Mouse (Mus musculus): ENCODE data around the gene Gzf1. TPM values are rescaled to one million over a fixed set of nuclear protein-coding genes. Genes with fewer than 3 reads are reported as not detected.

The Gzf1 gene
- total and polyA plus RNA-seq, 2 experiments from 2014 or later: 14.4 to 22.7 TPM

GRCm38 (mm10) chr2:148650587-148651357 is 30.1 kb upstream of the Gzf1 start:
- no peaks in the 10 kb centered on the region for H3K36me3 ChIP-seq (ENCODE audit: insufficient read depth, low read length)
- no peaks in the 10 kb centered on the region for H3K27me3 ChIP-seq (ENCODE audit: insufficient read depth, low read length)
- H3K4me2 ChIP-seq (ENCODE audit: low read depth, low read length, poor library complexity, severe bottlenecking): no peak overlapping the region
- H3K27ac ChIP-seq (ENCODE audit: low read depth, low read length): no peak overlapping the region
- H3K9ac ChIP-seq (replicated peaks; ENCODE audit: low read length, poor library complexity, severe bottlenecking): no peak overlapping the region
- ATAC-seq (ENCODE audit: low FRiP score) (no peak), DNase-seq (ENCODE audit: low spot score) (peak; percentile 27)
- 6% methylated on average over 3 of the region's 3 CpGs for WGBS
- H3K4me3 ChIP-seq (ENCODE audit: low read depth, low read length): no peak overlapping the region
- H3K9me3 ChIP-seq (ENCODE audit: low read length): no peaks in the 10 kb centered on the region
- no peak for TF ChIP-seq CTCF (IDR thresholded peaks at IDR 0.05)
- H3K4me1 ChIP-seq (ENCODE audit: insufficient read depth, low read length): no peaks in the 10 kb centered on the region

- WGBS: 3% methylated on average over 3 of the region's 3 CpGs
- Histone ChIP-seq H3K9me3 (ENCODE audit: low read length) (no peaks in the 10 kb centered on the region), H3K27me3 (ENCODE audit: insufficient read depth, low read length) (no peaks in the 10 kb centered on the region), H3K4me3 (ENCODE audit: low read depth, low read length) (no peak overlapping the region), H3K4me2 (ENCODE audit: low read depth, low read length, poor library complexity, severe bottlenecking) (no peak overlapping the region), H3K4me1 (ENCODE audit: insufficient read depth, low read length) (no peaks in the 10 kb centered on the region), H3K27ac (ENCODE audit: low read depth, low read length) (no peak overlapping the region), H3K9ac (replicated peaks; ENCODE audit: low read length, poor library complexity, severe bottlenecking) (no peak overlapping the region), H3K36me3 (ENCODE audit: insufficient read depth, low read length) (no peaks in the 10 kb centered on the region)
- peak; percentile 78 for ATAC-seq (ENCODE audit: low FRiP score)
- peak; percentile 93 for TF ChIP-seq CTCF (IDR thresholded peaks at IDR 0.05)
- DNase-seq (ENCODE audit: low spot score): peak; percentile 81
Measured at GRCm38 (mm10) chr2:148654961-148655360, 25.9 kb upstream of the Gzf1 start.

- WGBS: 100% methylated on average over 1 of the region's 1 CpGs
- no peak overlapping the region for H3K27ac ChIP-seq (ENCODE audit: low read depth, low read length)
- H3K36me3 ChIP-seq (ENCODE audit: insufficient read depth, low read length): no peaks in the 10 kb centered on the region
- no peaks in the 10 kb centered on the region for H3K9me3 ChIP-seq (ENCODE audit: low read length)
- H3K27me3 ChIP-seq (ENCODE audit: insufficient read depth, low read length): no peaks in the 10 kb centered on the region
- no peak overlapping the region for H3K4me2 ChIP-seq (ENCODE audit: low read depth, low read length, poor library complexity, severe bottlenecking)
- DNase-seq (ENCODE audit: low spot score) (no peak), ATAC-seq (ENCODE audit: low FRiP score) (no peak)
- TF ChIP-seq CTCF (IDR thresholded peaks at IDR 0.05): no peak
- H3K4me3 ChIP-seq (ENCODE audit: low read depth, low read length): no peak overlapping the region
- no peak overlapping the region for H3K9ac ChIP-seq (replicated peaks; ENCODE audit: low read length, poor library complexity, severe bottlenecking)
- no peaks in the 10 kb centered on the region for H3K4me1 ChIP-seq (ENCODE audit: insufficient read depth, low read length)
Measured at GRCm38 (mm10) chr2:148663458-148663857, 17.4 kb upstream of the Gzf1 start.

- H3K9me3 ChIP-seq (ENCODE audit: low read length): no peaks in the 10 kb centered on the region
- peak; percentile 100 for ATAC-seq (ENCODE audit: low FRiP score)
- peaks cover 7% of the 10 kb centered on the region; the same call in 1 of the 2 replicates for H3K4me1 ChIP-seq (ENCODE audit: insufficient read depth, low read length)
- H3K4me2 ChIP-seq (ENCODE audit: low read depth, low read length, poor library complexity, severe bottlenecking): peak within 1 kb of the TSS; percentile 83
- H3K4me3 ChIP-seq (ENCODE audit: low read depth, low read length): peak within 1 kb of the TSS; percentile 86
- TF ChIP-seq CTCF (IDR thresholded peaks at IDR 0.05): no peak
- peak; percentile 99 for DNase-seq (ENCODE audit: low spot score)
- H3K27ac ChIP-seq (ENCODE audit: low read depth, low read length): peak within 1 kb of the TSS; percentile 75
- 0 out of 2 replicates have a peak, but pooled peaks cover 3% of the 10 kb centered on the region for H3K27me3 ChIP-seq (ENCODE audit: insufficient read depth, low read length)
- H3K9ac ChIP-seq (replicated peaks; ENCODE audit: low read length, poor library complexity, severe bottlenecking): peak within 1 kb of the TSS; percentile 73
- 1% methylated on average over 56 of the region's 58 CpGs for WGBS
- H3K36me3 ChIP-seq (ENCODE audit: insufficient read depth, low read length): peaks cover 11% of the 10 kb centered on the region; the same call in 1 of the 2 replicates
Measured at GRCm38 (mm10) chr2:148672199-148673096, 8.4 kb upstream of the Gzf1 start, which contains the start of gene Nxt1. Gene Nxt1 (plus strand): TSS chr2:148672601.

GRCm38 (mm10) chr2:148677801-148678200 is 3.0 kb upstream of the Gzf1 start:
- no peak for TF ChIP-seq CTCF (IDR thresholded peaks at IDR 0.05)
- H3K4me1 ChIP-seq (ENCODE audit: insufficient read depth, low read length): peaks cover 17% of the 10 kb centered on the region; the same call in 1 of the 2 replicates
- H3K4me3 ChIP-seq (ENCODE audit: low read depth, low read length): peak overlapping the region; percentile 38
- WGBS: 8% methylated on average over 26 of the region's 26 CpGs
- peak; percentile 33 for ATAC-seq (ENCODE audit: low FRiP score)
- H3K36me3 ChIP-seq (ENCODE audit: insufficient read depth, low read length): peaks cover 11% of the 10 kb centered on the region; the same call in 1 of the 2 replicates
- H3K9ac ChIP-seq (replicated peaks; ENCODE audit: low read length, poor library complexity, severe bottlenecking): peak overlapping the region; percentile 54
- peak overlapping the region; percentile 53 for H3K4me2 ChIP-seq (ENCODE audit: low read depth, low read length, poor library complexity, severe bottlenecking)
- peak; percentile 91 for DNase-seq (ENCODE audit: low spot score)
- no peak overlapping the region; the same call in 1 of the 2 replicates for H3K27ac ChIP-seq (ENCODE audit: low read depth, low read length)
- H3K9me3 ChIP-seq (ENCODE audit: low read length): no peaks in the 10 kb centered on the region
- H3K27me3 ChIP-seq (ENCODE audit: insufficient read depth, low read length): no peaks in the 10 kb centered on the region

Measured in midbrain, postnatal 0 days (tissue).